ENCODE assay signal across 8 mouse cellular contexts in genomic region chr17:47436907-47437547, GRCm38 (mm10). TPM values are rescaled to one million over a fixed set of nuclear protein-coding genes. Genes with fewer than 3 reads are reported as not detected.
DNase-seq lines count a peak whose midpoint lies in the region; ATAC-seq and TF ChIP-seq lines count a peak whose summit lies in the region.

TSS of gene 1700001C19Rik (minus strand) at chr17:47437376.

- DNase-seq in heart, embryonic 10.5 days (ENCODE audit: low spot score): no peak
- no peak for DNase-seq in heart, adult 8-10 months (ENCODE audit: low spot score)
- DNase-seq in hindbrain, embryonic 10.5 days (ENCODE audit: low spot score): no peak
- peak; percentile 39 for DNase-seq in lung, postnatal 0 days (ENCODE audit: low spot score)
- peak; percentile 41 for DNase-seq in thymus, postnatal 4 days
- no peak for DNase-seq in embryo, embryonic 9.5 days (ENCODE audit: extremely low spot score)
- DNase-seq in ovary, postnatal 14 days (ENCODE audit: low spot score): no peak

- 2% methylated on average over 25 of the region's 25 CpGs for WGBS in heart, embryonic 10.5 days
- 2% methylated on average over 24 of the region's 25 CpGs for WGBS in hindbrain, embryonic 10.5 days
- 4% methylated on average over 23 of the region's 25 CpGs for WGBS in lung, postnatal 0 days

- peaks cover 23% of the 10 kb centered on the region for H3K27me3 ChIP-seq in heart, embryonic 10.5 days (ENCODE audit: insufficient read depth, poor library complexity, severe bottlenecking)
- peaks cover 61% of the 10 kb centered on the region for H3K27me3 ChIP-seq in hindbrain, embryonic 10.5 days (ENCODE audit: insufficient read depth, poor library complexity, severe bottlenecking)
- no peaks in the 10 kb centered on the region for H3K27me3 ChIP-seq in lung, postnatal 0 days (replicated peaks; ENCODE audit: insufficient read depth, low read length)

- TF ChIP-seq CTCF in lung, postnatal 0 days (IDR thresholded peaks at IDR 0.05): no peak

- peak; percentile 62 for ATAC-seq in CD4-positive, CD25-positive, alpha-beta regulatory T cell, adult 4 months
- ATAC-seq in lung, postnatal 0 days: peak; percentile 20

- H3K9ac ChIP-seq in lung, postnatal 0 days (replicated peaks; ENCODE audit: low read depth): peak within 1 kb of the TSS; percentile 51

- H3K36me3 ChIP-seq in heart, embryonic 10.5 days: no peaks in the 10 kb centered on the region
- H3K36me3 ChIP-seq in hindbrain, embryonic 10.5 days: no peaks in the 10 kb centered on the region
- no peaks in the 10 kb centered on the region for H3K36me3 ChIP-seq in lung, postnatal 0 days (ENCODE audit: insufficient read depth, low read length)

- H3K4me2 ChIP-seq in lung, postnatal 0 days (replicated peaks; ENCODE audit: low read depth, low read length): peak within 1 kb of the TSS; percentile 74

- no peaks in the 10 kb centered on the region for H3K9me3 ChIP-seq in heart, embryonic 10.5 days
- H3K9me3 ChIP-seq in hindbrain, embryonic 10.5 days: no peaks in the 10 kb centered on the region
- no peaks in the 10 kb centered on the region for H3K9me3 ChIP-seq in lung, postnatal 0 days (ENCODE audit: low read length)

- H3K4me3 ChIP-seq in heart, embryonic 10.5 days: peak within 1 kb of the TSS; percentile 74
- H3K4me3 ChIP-seq in hindbrain, embryonic 10.5 days: peak within 1 kb of the TSS; percentile 54
- peak within 1 kb of the TSS; percentile 56 for H3K4me3 ChIP-seq in lung, postnatal 0 days (ENCODE audit: low read depth, low read length)

- no peak for TF ChIP-seq EP300 in lung, postnatal 0 days (IDR thresholded peaks at IDR 0.05)

- peak within 1 kb of the TSS; percentile 87 for H3K27ac ChIP-seq in heart, embryonic 10.5 days
- peak within 1 kb of the TSS; percentile 66 for H3K27ac ChIP-seq in hindbrain, embryonic 10.5 days
- peak within 1 kb of the TSS; percentile 84 for H3K27ac ChIP-seq in lung, postnatal 0 days (ENCODE audit: low read length)

- peaks cover 59% of the 10 kb centered on the region for H3K4me1 ChIP-seq in heart, embryonic 10.5 days
- H3K4me1 ChIP-seq in hindbrain, embryonic 10.5 days (replicated peaks): peaks cover 41% of the 10 kb centered on the region
- peaks cover 14% of the 10 kb centered on the region; the same call in 1 of the 2 replicates for H3K4me1 ChIP-seq in lung, postnatal 0 days (ENCODE audit: insufficient read depth, low read depth, low read length)

RNA-seq across cellular contexts. Expression of gene 1700001C19Rik, which starts in this region (rescaled TPM):
- polyA plus RNA-seq in heart, embryonic 10.5 days (2016; fragmentation: Nextera tagmentation; extraction: Ambion mirVana): 0.63 and 1.3 TPM in 2 replicates
- not detected for total RNA-seq in heart, adult 8-10 months (2022)
- not detected for polyA plus RNA-seq in CD4-positive, CD25-positive, alpha-beta regulatory T cell, adult 4 months (2017; shearing (Covaris generic))
- polyA plus RNA-seq in hindbrain, embryonic 10.5 days (2016; fragmentation: Nextera tagmentation; extraction: Ambion mirVana): 0.67 TPM in 1 of 2 replicates, not detected in the other
- polyA plus RNA-seq in lung, postnatal 0 days (2015; fragmentation: Nextera tagmentation; extraction: Ambion mirVana): 0.15 and 0.44 TPM in 2 replicates

Comparison
In these comparisons a context has a peak if more than half of its experiments do, and no peak if none do; other contexts are left out.
1. Peak in ATAC-seq in CD4-positive, CD25-positive, alpha-beta regulatory T cell, adult 4 months; RNA of the gene not detected or under 1 TPM.
2. Peak in DNase-seq, ATAC-seq, H3K4me3 ChIP-seq, H3K27ac ChIP-seq, H3K9ac ChIP-seq and H3K4me2 ChIP-seq in lung, postnatal 0 days; RNA of the gene not detected or under 1 TPM.